Mouse (Mus musculus): ENCODE measurements at regions not wholly inside any gene's neighbourhood (a gene's known extent, or its start where the extent isn't known, plus 50 kb on each side); places are given as distances from the start of the nearest gene placed in this dataset.

GRCm38 (mm10) chr1:185850590-185850989 lies 266.5 kb downstream of the Lyplal1 start:
- TF ChIP-seq CTCF (IDR thresholded peaks at IDR 0.05; ENCODE audit: control insufficient read depth, insufficient read depth, insufficient replicate concordance, low read depth, low read length): no peak
- TF ChIP-seq POLR2A (IDR thresholded peaks at IDR 0.05; ENCODE audit: control insufficient read depth, low read depth, low read length): no peak

Measured in testis, adult 2 months (tissue).